Mouse (Mus musculus): Measurements from ENCODE around the gene Il11ra1. TPM values are rescaled to one million over a fixed set of nuclear protein-coding genes. Genes with fewer than 3 reads are reported as not detected.
"Not testable (repeated sequence)": the region's sequence is repeated elsewhere in the genome, so short reads cannot be mapped to it uniquely, and the experiment has no call there.

Gene Il11ra1
- polyA plus RNA-seq, 1 experiment = 73.2 TPM

DNA sequence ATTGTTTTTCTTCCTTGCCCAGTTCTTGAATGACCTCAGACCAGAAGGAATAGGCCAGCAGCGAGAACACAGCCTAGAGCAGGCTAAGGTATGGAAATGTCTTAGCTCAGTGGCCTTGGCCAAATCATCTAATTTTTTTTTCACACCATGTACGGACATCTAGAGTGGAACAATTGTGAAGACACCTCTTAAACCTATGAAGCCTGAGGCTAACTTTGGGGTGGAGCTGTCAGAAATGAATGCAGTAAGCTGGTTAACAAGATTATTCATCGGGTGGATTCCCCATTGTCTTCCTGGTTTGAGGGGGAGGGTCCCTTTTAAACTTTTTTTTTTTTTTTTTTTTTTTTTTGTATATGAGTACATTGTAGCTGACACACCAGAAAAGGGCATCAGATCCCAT, 74.7 kb downstream of the Il11ra1 start:
- not testable (repeated sequence) for H3K27ac ChIP-seq (ENCODE audit: control insufficient read depth, insufficient read depth, low read length); H3K36me3 ChIP-seq (ENCODE audit: control insufficient read depth, insufficient read depth, low read length); DNase-seq; H3K27me3 ChIP-seq (ENCODE audit: control insufficient read depth, insufficient read depth, low read length); H3K4me3 ChIP-seq (ENCODE audit: control insufficient read depth, insufficient read depth, low read length); H3K4me1 ChIP-seq (replicated peaks; ENCODE audit: control insufficient read depth, insufficient read depth, low read length)
- 91% methylated on average over 3 of the region's 3 CpGs for WGBS

DNA sequence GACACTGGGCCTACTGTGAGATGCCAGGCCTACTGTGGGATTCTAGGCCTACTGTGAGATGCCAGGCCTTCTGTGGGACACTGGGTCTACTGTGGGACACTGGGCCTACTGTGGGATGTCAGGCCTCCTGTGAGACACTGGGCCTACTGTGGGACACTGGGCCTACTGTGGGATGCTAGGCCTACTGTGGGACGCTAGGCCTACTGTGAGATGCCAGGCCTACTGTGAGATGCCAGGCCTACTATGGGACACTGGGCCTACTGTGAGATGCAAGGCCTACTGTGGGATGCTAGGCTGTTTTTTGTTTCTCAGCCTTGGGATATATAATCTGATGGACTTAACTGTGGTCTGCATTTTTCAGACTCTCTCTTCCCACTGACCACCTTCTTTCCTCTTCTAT, 76.1 kb downstream of the Il11ra1 start:
- not testable (repeated sequence) for H3K27ac ChIP-seq (ENCODE audit: control insufficient read depth, insufficient read depth, low read length); H3K36me3 ChIP-seq (ENCODE audit: control insufficient read depth, insufficient read depth, low read length); DNase-seq; H3K4me1 ChIP-seq (replicated peaks; ENCODE audit: control insufficient read depth, insufficient read depth, low read length); H3K27me3 ChIP-seq (ENCODE audit: control insufficient read depth, insufficient read depth, low read length); H3K4me3 ChIP-seq (ENCODE audit: control insufficient read depth, insufficient read depth, low read length)
- WGBS = 89% methylated on average over 1 of the region's 1 CpGs

DNA sequence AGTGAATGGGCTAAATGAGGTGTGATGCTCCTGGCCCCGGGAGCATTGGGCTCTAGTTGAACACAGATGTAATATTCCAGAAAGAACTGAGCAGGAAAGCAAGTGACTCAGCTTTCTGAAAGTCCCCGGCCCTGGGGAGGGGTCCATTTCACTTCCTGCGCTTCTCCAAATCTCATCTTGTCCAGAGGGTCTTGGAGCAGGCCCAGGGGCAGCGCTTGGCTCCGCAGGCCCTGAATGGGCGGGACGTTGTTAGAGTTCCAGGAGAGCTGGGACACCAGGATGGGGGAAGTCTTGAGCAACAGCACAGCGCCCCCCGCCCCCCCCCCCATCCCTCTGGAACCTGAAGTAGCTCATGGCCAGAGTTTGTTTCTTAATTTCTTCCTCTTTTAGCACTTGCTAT, 81.5 kb downstream of the Il11ra1 start:
- not testable (repeated sequence) for H3K27ac ChIP-seq (ENCODE audit: control insufficient read depth, insufficient read depth, low read length); H3K4me1 ChIP-seq (replicated peaks; ENCODE audit: control insufficient read depth, insufficient read depth, low read length); H3K27me3 ChIP-seq (ENCODE audit: control insufficient read depth, insufficient read depth, low read length); DNase-seq; H3K4me3 ChIP-seq (ENCODE audit: control insufficient read depth, insufficient read depth, low read length); H3K36me3 ChIP-seq (ENCODE audit: control insufficient read depth, insufficient read depth, low read length)
- WGBS = 48% methylated on average over 9 of the region's 9 CpGs

DNA sequence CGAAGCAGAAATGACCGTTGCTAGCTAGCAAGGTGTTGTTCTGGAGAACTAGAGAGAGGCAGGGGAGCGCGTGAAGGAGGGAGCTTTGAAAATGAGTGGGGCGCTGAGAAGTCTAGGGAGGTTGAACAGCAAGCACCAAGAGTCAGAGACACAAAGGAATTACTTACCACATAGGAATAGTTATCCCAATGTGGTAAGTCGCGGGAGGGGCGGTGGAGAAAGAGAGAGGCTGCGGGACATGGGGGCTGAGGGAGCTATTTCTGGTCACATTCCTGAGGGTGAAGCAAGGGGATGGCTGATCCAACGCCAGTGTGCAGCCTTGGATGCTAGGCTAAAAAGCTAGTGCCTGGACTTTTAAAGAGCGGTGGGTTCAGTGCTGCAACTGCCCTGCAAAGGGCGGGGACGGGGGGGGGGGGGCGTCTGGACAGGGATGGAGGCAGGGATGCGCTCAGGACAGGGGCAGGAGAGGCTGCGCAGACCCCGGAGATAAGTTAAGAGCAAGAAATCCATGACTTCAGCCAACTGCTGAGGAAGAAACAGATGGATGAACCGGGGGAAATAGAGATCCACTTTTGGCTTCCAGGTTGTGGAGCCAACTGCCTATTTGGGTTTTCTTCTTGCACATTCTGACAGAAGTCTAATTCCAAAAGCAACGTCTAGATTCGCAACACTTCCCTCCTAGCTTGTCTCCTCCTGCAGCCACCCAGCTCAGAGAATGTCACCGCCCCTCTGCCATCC, 82.1 kb downstream of the Il11ra1 start:
- 45% methylated on average over 18 of the region's 21 CpGs for WGBS

DNA sequence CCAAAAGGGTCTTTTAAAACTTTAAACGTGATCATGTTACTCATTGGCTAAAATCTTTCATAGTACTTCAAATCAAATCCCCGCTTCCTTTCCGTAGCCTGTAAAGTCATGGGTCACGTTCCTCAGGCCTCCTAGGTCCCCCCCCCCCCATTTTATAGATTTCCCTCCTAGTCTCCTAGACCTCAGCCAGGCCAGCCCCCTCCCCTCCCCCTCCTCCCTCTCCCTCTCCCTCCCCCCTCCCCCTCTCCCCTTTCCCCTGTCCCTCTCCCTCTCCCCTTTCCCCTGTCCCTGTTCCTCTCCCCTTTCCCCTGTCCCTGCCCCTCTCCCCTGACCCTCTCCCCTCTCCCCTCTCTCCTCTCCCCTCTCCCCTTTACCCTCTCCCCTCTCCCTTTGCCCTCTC, 82.9 kb downstream of the Il11ra1 start:
- not testable (repeated sequence) for H3K4me3 ChIP-seq (ENCODE audit: control insufficient read depth, insufficient read depth, low read length); H3K27ac ChIP-seq (ENCODE audit: control insufficient read depth, insufficient read depth, low read length); H3K4me1 ChIP-seq (replicated peaks; ENCODE audit: control insufficient read depth, insufficient read depth, low read length); DNase-seq; H3K36me3 ChIP-seq (ENCODE audit: control insufficient read depth, insufficient read depth, low read length); H3K27me3 ChIP-seq (ENCODE audit: control insufficient read depth, insufficient read depth, low read length)
- WGBS = 70% methylated on average over 4 of the region's 4 CpGs

More for the DNA sequence above, 82.1 kb downstream of the Il11ra1 start:
- not testable (repeated sequence) for H3K36me3 ChIP-seq (ENCODE audit: control insufficient read depth, insufficient read depth, low read length); DNase-seq; H3K4me1 ChIP-seq (replicated peaks; ENCODE audit: control insufficient read depth, insufficient read depth, low read length); H3K27me3 ChIP-seq (ENCODE audit: control insufficient read depth, insufficient read depth, low read length); H3K27ac ChIP-seq (ENCODE audit: control insufficient read depth, insufficient read depth, low read length); H3K4me3 ChIP-seq (ENCODE audit: control insufficient read depth, insufficient read depth, low read length)

DNA sequence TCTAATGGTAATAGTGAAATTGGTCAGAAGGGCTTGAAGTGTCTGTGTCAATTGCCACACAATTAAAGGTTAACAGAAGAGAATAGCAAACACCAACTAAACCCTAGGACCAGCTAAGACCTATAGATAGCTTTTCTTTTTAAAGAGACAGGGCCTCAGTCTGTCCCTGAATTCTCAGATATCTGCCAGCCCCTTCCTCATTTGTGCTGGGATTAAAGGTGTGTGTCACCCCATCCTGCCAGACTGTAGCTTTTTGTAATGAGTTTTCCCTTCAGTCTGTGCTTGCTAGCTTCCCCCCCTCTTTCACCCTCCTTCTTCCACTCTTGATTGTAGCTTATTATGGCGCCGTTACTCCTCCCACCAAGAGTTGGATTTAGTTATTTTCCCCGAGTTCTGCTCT, 83.4 kb downstream of the Il11ra1 start:
- not testable (repeated sequence) for DNase-seq; H3K27ac ChIP-seq (ENCODE audit: control insufficient read depth, insufficient read depth, low read length); H3K4me3 ChIP-seq (ENCODE audit: control insufficient read depth, insufficient read depth, low read length); H3K36me3 ChIP-seq (ENCODE audit: control insufficient read depth, insufficient read depth, low read length); H3K4me1 ChIP-seq (replicated peaks; ENCODE audit: control insufficient read depth, insufficient read depth, low read length); H3K27me3 ChIP-seq (ENCODE audit: control insufficient read depth, insufficient read depth, low read length)
- WGBS = 67% methylated on average over 3 of the region's 3 CpGs

Other genes starting within 250 kb of the Il11ra1 start
- gene Kif24, start 235.1 kb upstream of the Il11ra1 start, polyA plus RNA-seq (2012; rRNA removed) = 5.6 and 9.1 TPM in 2 replicates
- gene Nudt2, start 234.8 kb upstream of the Il11ra1 start, polyA plus RNA-seq (2012; rRNA removed) = 6.1 and 6.6 TPM in 2 replicates
- gene AI464131, start 196.9 kb upstream of the Il11ra1 start, polyA plus RNA-seq (2012; rRNA removed) = 2.1 and 2.6 TPM in 2 replicates
- 0.87 and 1.7 TPM in 2 replicates for gene 1110017D15Rik, start 182.7 kb upstream of the Il11ra1 start, polyA plus RNA-seq (2012; rRNA removed)
- gene Fam219a, start 130.5 kb upstream of the Il11ra1 start, polyA plus RNA-seq (2012; rRNA removed) = 23.0 and 29.8 TPM in 2 replicates
- 0.18 and 0.96 TPM in 2 replicates for gene Dnaic1, start 130.2 kb upstream of the Il11ra1 start, polyA plus RNA-seq (2012; rRNA removed)
- gene Enho, start 59.7 kb upstream of the Il11ra1 start, polyA plus RNA-seq (2012; rRNA removed) = 7.5 and 10.3 TPM in 2 replicates
- gene Cntfr, start 2.9 kb upstream of the Il11ra1 start, polyA plus RNA-seq (2012; rRNA removed) = 2.3 and 3.0 TPM in 2 replicates
- 82.8 and 94.9 TPM in 2 replicates for gene Rpp25l, start 13.5 kb downstream of the Il11ra1 start, polyA plus RNA-seq (2012; rRNA removed)
- gene Dctn3, start 23.2 kb downstream of the Il11ra1 start, polyA plus RNA-seq (2012; rRNA removed) = 60.5 and 72.8 TPM in 2 replicates
- 0.06 and 0.15 TPM in 2 replicates for gene Arid3c, start 31.2 kb downstream of the Il11ra1 start, polyA plus RNA-seq (2012; rRNA removed)
- gene Galt, start 55.2 kb downstream of the Il11ra1 start, polyA plus RNA-seq (2012; rRNA removed) = 189 and 211 TPM in 2 replicates
- 57.5 and 65.6 TPM in 2 replicates for gene Sigmar1, start 56.2 kb downstream of the Il11ra1 start, polyA plus RNA-seq (2012; rRNA removed)
- 85.4 and 97.4 TPM in 2 replicates for gene Ccl27a, start 74.3 kb downstream of the Il11ra1 start, polyA plus RNA-seq (2012; rRNA removed)
- 12.4 and 22.8 TPM in 2 replicates for gene Gm21541, start 203.6 kb downstream of the Il11ra1 start, polyA plus RNA-seq (2012; rRNA removed)
- 4.3 and 5.9 TPM in 2 replicates for gene Gm20878, start 241.6 kb downstream of the Il11ra1 start, polyA plus RNA-seq (2012; rRNA removed)

Measured in thymus, adult 2 months (tissue).